Mouse (Mus musculus) bone marrow, adult 2 months (tissue): ENCODE results near the gene Lmx1b.

Source experiments
- CTCF ChIP-seq: fragments of 200-500 bp; IDR thresholded peaks from 2 replicates; pipeline ENCODE4 v1.5.1; 2011; ENCODE audit warnings: low read length, control low read depth; ENCODE audit not compliant: control insufficient read depth, insufficient read depth
- POLR2A ChIP-seq: fragments of 200-500 bp; IDR thresholded peaks from 2 replicates; pipeline ENCODE4 v1.6.1; 2011; ENCODE audit warnings: low read depth, mild to moderate bottlenecking, control low read depth, low read length, borderline replicate concordance; ENCODE audit not compliant: control insufficient read depth

GRCm38 (mm10) chr2:33559334-33559733 is 81.0 kb downstream of the Lmx1b start:
- no peak for TF ChIP-seq POLR2A
- no peak for TF ChIP-seq CTCF
